Mouse (Mus musculus): ENCODE data around the gene Trappc4. TPM values are rescaled to one million over a fixed set of nuclear protein-coding genes. Genes with fewer than 3 reads are reported as not detected.
A peak's percentile ranks its signal among the peaks of the same experiment; 100 is the strongest.

Gene Trappc4
- total and polyA plus RNA-seq, 3 experiments, result 129 to 140 TPM; not detected in 1

- TF ChIP-seq BHLHE40 (IDR thresholded peaks at IDR 0.05; ENCODE audit: borderline replicate concordance, low read depth, low read length) (peak; percentile 85; the same call in 1 of the 2 replicates), POLR2AphosphoS2 (IDR thresholded peaks at IDR 0.05; ENCODE audit: low read length) (peak; percentile 73; the same call in 1 of the 2 replicates), ZNF384 (IDR thresholded peaks at IDR 0.05; ENCODE audit: low read depth, low read length) (no peak), SIN3A (IDR thresholded peaks at IDR 0.05; ENCODE audit: low read length) (peak; percentile 99), GABPA (IDR thresholded peaks at IDR 0.05; ENCODE audit: low read depth, low read length) (no peak), POLR2AphosphoS5 (IDR thresholded peaks at IDR 0.05; ENCODE audit: borderline replicate concordance, low read depth, low read length) (0 out of 2 replicates have a peak, but pooled peaks have one; percentile 65), RAD21 (IDR thresholded peaks at IDR 0.05; ENCODE audit: low read depth, low read length) (no peak), MAFK (IDR thresholded peaks at IDR 0.05; ENCODE audit: borderline replicate concordance, low read depth, low read length) (no peak), MAX (IDR thresholded peaks at IDR 0.05; ENCODE audit: low read length) (peak; percentile 94), MAZ (IDR thresholded peaks at IDR 0.05; ENCODE audit: low read depth, low read length) (peak; percentile 93), GATA1 (IDR thresholded peaks at IDR 0.05; ENCODE audit: low read depth, low read length) (no peak), TCF12 (IDR thresholded peaks at IDR 0.05; ENCODE audit: low read depth, low read length) (peak; percentile 35; the same call in 1 of the 2 replicates), ZMIZ1 (IDR thresholded peaks at IDR 0.05; ENCODE audit: low read depth, low read length) (peak; percentile 83; the same call in 1 of the 2 replicates), CHD2 (IDR thresholded peaks at IDR 0.05; ENCODE audit: low read length) (no peak)
Observed at GRCm38 (mm10) chr9:44361190-44361917, 46.0 kb downstream of the Trappc4 start, which contains the start of gene Vps11 (continued).

- Histone ChIP-seq H3K9ac (ENCODE audit: control insufficient read depth, low read depth, low read length, poor library complexity, severe bottlenecking) (no peak overlapping the region), H3K36me3 (ENCODE audit: control insufficient read depth in 1 of 2, insufficient read depth in 2 of 2, low read length in 2 of 2) (peaks cover 5 to 10% of the 10 kb centered on the region in 2 experiments), H3K79me2 (ENCODE audit: control insufficient read depth, insufficient read depth, low read length, poor library complexity) (peaks cover 12% of the 10 kb centered on the region), H3K9me3 (replicated peaks; ENCODE audit: insufficient read depth, low read length) (no peaks in the 10 kb centered on the region), H3K4me1 (ENCODE audit: control insufficient read depth in 1 of 2, insufficient read depth in 2 of 2, low read length in 2 of 2) (peaks cover 0 to 2% of the 10 kb centered on the region in 2 experiments; a peak in 1 of 4 replicates), H3K4me3 (ENCODE audit: control insufficient read depth in 1 of 2, insufficient read depth in 1 of 2, low read depth in 2 of 2, low read length in 2 of 2) (no peak overlapping the region), H3K27me3 (ENCODE audit: control insufficient read depth in 1 of 2, insufficient read depth in 2 of 2, low read length in 2 of 2) (no peaks in the 10 kb centered on the region), H3K27ac (ENCODE audit: control insufficient read depth, low read depth, low read length) (no peak overlapping the region)
- peak; percentile 26 to 74 (median 54); a peak in 5 of 6 replicates for TF ChIP-seq CTCF (IDR thresholded peaks at IDR 0.05 in 2 of 3, conservative IDR thresholded peaks at IDR 0.05 in 1 of 3; ENCODE audit: control insufficient read depth in 1 of 3, insufficient read depth in 1 of 3, low read depth in 2 of 3, low read length in 3 of 3, poor library complexity in 1 of 3, severe bottlenecking in 1 of 3)
- TF ChIP-seq RAD21 (IDR thresholded peaks at IDR 0.05; ENCODE audit: low read depth, low read length), result peak; percentile 83
- TF ChIP-seq MYB (IDR thresholded peaks at IDR 0.05; ENCODE audit: low read depth, low read length), result no peak
- no peak for TF ChIP-seq ELF1 (IDR thresholded peaks at IDR 0.05; ENCODE audit: low read depth, low read length)
- TF ChIP-seq SMC3 (IDR thresholded peaks at IDR 0.05; ENCODE audit: low read depth, low read length), result peak; percentile 78
- peak; percentile 78 for TF ChIP-seq ZC3H11A (IDR thresholded peaks at IDR 0.05; ENCODE audit: low read depth, low read length)
- TF ChIP-seq SIN3A (IDR thresholded peaks at IDR 0.05; ENCODE audit: low read length), result peak; percentile 32; the same call in 1 of the 2 replicates
- TF ChIP-seq ZNF384 (IDR thresholded peaks at IDR 0.05; ENCODE audit: low read depth, low read length), result peak; percentile 50; the same call in 1 of the 2 replicates
- TF ChIP-seq GATA1 (IDR thresholded peaks at IDR 0.05; ENCODE audit: low read depth, low read length), result no peak
- no peak for TF ChIP-seq RCOR1 (IDR thresholded peaks at IDR 0.05; ENCODE audit: low read depth, low read length)
- DNase-seq (ENCODE audit: low read depth, low spot score), result peak; percentile 73
Observed at GRCm38 (mm10) chr9:44357207-44357606, 50.2 kb downstream of the Trappc4 start.

Other genes starting within 250 kb of the Trappc4 start
- gene Cbl, start 173.6 kb downstream of the Trappc4 start, total RNA-seq (2012; rRNA removed), result 9.1 and 14.9 TPM in 2 replicates
- gene Cbl, start 173.6 kb downstream of the Trappc4 start, polyA plus RNA-seq (2012; ENCODE audit: insufficient read depth in 1 of 2, insufficient read length in 2 of 2, low read depth in 1 of 2, low replicate concordance in 2 of 2, missing spikeins in 1 of 2), result 10 to 100 TPM; 36.8 to 41.1 TPM
- not detected in 2 replicates for gene Ccdc153, start 166.9 kb downstream of the Trappc4 start, total RNA-seq (2012; rRNA removed)
- not detected for gene Ccdc153, start 166.9 kb downstream of the Trappc4 start, polyA plus RNA-seq (2012; ENCODE audit: insufficient read depth in 1 of 2, insufficient read length in 2 of 2, low read depth in 1 of 2, low replicate concordance in 2 of 2, missing spikeins in 1 of 2)
- gene Pdzd3, start 156.1 kb downstream of the Trappc4 start, total RNA-seq (2012; rRNA removed), result not detected in 2 replicates
- gene Pdzd3, start 156.1 kb downstream of the Trappc4 start, polyA plus RNA-seq (2012; ENCODE audit: insufficient read depth in 1 of 2, insufficient read length in 2 of 2, low read depth in 1 of 2, low replicate concordance in 2 of 2, missing spikeins in 1 of 2), result under 1 TPM in 1 of 2 experiments, not detected in 1; 0.06 TPM
- 1.2 and 1.5 TPM in 2 replicates for gene Nlrx1, start 139.0 kb downstream of the Trappc4 start, total RNA-seq (2012; rRNA removed)
- gene Nlrx1, start 139.0 kb downstream of the Trappc4 start, polyA plus RNA-seq (2012; ENCODE audit: insufficient read depth in 1 of 2, insufficient read length in 2 of 2, low read depth in 1 of 2, low replicate concordance in 2 of 2, missing spikeins in 1 of 2), result 1 to 10 TPM in 1 of 2 experiments, not detected in 1; 7.0 TPM
- gene Abcg4, start 119.0 kb downstream of the Trappc4 start, total RNA-seq (2012; rRNA removed), result 2.5 and 4.1 TPM in 2 replicates
- 10 to 100 TPM in 1 of 2 experiments, not detected in 1; 17.1 TPM for gene Abcg4, start 119.0 kb downstream of the Trappc4 start, polyA plus RNA-seq (2012; ENCODE audit: insufficient read depth in 1 of 2, insufficient read length in 2 of 2, low read depth in 1 of 2, low replicate concordance in 2 of 2, missing spikeins in 1 of 2)
- 14.3 and 16.4 TPM in 2 replicates for gene Hinfp, start 101.9 kb downstream of the Trappc4 start, total RNA-seq (2012; rRNA removed)
- 10 to 100 TPM in 1 of 2 experiments, not detected in 1; 31.3 TPM for gene Hinfp, start 101.9 kb downstream of the Trappc4 start, polyA plus RNA-seq (2012; ENCODE audit: insufficient read depth in 1 of 2, insufficient read length in 2 of 2, low read depth in 1 of 2, low replicate concordance in 2 of 2, missing spikeins in 1 of 2)
- gene C2cd2l, start 87.3 kb downstream of the Trappc4 start, total RNA-seq (2012; rRNA removed), result 4.3 and 4.7 TPM in 2 replicates
- gene C2cd2l, start 87.3 kb downstream of the Trappc4 start, polyA plus RNA-seq (2012; ENCODE audit: insufficient read depth in 1 of 2, insufficient read length in 2 of 2, low read depth in 1 of 2, low replicate concordance in 2 of 2, missing spikeins in 1 of 2), result 10 to 100 TPM in 1 of 2 experiments, not detected in 1; 10.9 TPM
- gene Dpagt1, start 81.6 kb downstream of the Trappc4 start, total RNA-seq (2012; rRNA removed), result 12.7 and 14.9 TPM in 2 replicates
- 10 to 100 TPM in 1 of 2 experiments, not detected in 1; 43.5 TPM for gene Dpagt1, start 81.6 kb downstream of the Trappc4 start, polyA plus RNA-seq (2012; ENCODE audit: insufficient read depth in 1 of 2, insufficient read length in 2 of 2, low read depth in 1 of 2, low replicate concordance in 2 of 2, missing spikeins in 1 of 2)
- 805 and 828 TPM in 2 replicates for gene H2afx, start 72.9 kb downstream of the Trappc4 start, total RNA-seq (2012; rRNA removed)
- gene H2afx, start 72.9 kb downstream of the Trappc4 start, polyA plus RNA-seq (2012; ENCODE audit: insufficient read depth in 1 of 2, insufficient read length in 2 of 2, low read depth in 1 of 2, low replicate concordance in 2 of 2, missing spikeins in 1 of 2), result 10 to 100 TPM in 1 of 2 experiments, not detected in 1; 89.6 TPM
- gene Hmbs, start 63.4 kb downstream of the Trappc4 start, total RNA-seq (2012; rRNA removed), result 110 and 145 TPM in 2 replicates
- 100 to 1,000 TPM in 1 of 2 experiments, not detected in 1; 138 TPM for gene Hmbs, start 63.4 kb downstream of the Trappc4 start, polyA plus RNA-seq (2012; ENCODE audit: insufficient read depth in 1 of 2, insufficient read length in 2 of 2, low read depth in 1 of 2, low replicate concordance in 2 of 2, missing spikeins in 1 of 2)
- gene Vps11, start 45.9 kb downstream of the Trappc4 start, total RNA-seq (2012; rRNA removed), result 18.4 and 18.6 TPM in 2 replicates
- gene Vps11, start 45.9 kb downstream of the Trappc4 start, polyA plus RNA-seq (2012; ENCODE audit: insufficient read depth in 1 of 2, insufficient read length in 2 of 2, low read depth in 1 of 2, low replicate concordance in 2 of 2, missing spikeins in 1 of 2), result 10 to 100 TPM in 1 of 2 experiments, not detected in 1; 27.1 TPM
- gene Hyou1, start 28.1 kb downstream of the Trappc4 start, total RNA-seq (2012; rRNA removed), result 137 and 186 TPM in 2 replicates
- 100 to 1,000 TPM in 1 of 2 experiments, not detected in 1; 160 TPM for gene Hyou1, start 28.1 kb downstream of the Trappc4 start, polyA plus RNA-seq (2012; ENCODE audit: insufficient read depth in 1 of 2, insufficient read length in 2 of 2, low read depth in 1 of 2, low replicate concordance in 2 of 2, missing spikeins in 1 of 2)
- gene Slc37a4, start 10.7 kb downstream of the Trappc4 start, total RNA-seq (2012; rRNA removed), result 29.0 and 31.9 TPM in 2 replicates
- 10 to 100 TPM in 1 of 2 experiments, not detected in 1; 35.3 TPM for gene Slc37a4, start 10.7 kb downstream of the Trappc4 start, polyA plus RNA-seq (2012; ENCODE audit: insufficient read depth in 1 of 2, insufficient read length in 2 of 2, low read depth in 1 of 2, low replicate concordance in 2 of 2, missing spikeins in 1 of 2)
- 2,496 and 2,743 TPM in 2 replicates for gene Rps25, start 461 bp downstream of the Trappc4 start, total RNA-seq (2012; rRNA removed)
- 1,000 to 10,000 TPM in 1 of 2 experiments, not detected in 1; 3,114 TPM for gene Rps25, start 461 bp downstream of the Trappc4 start, polyA plus RNA-seq (2012; ENCODE audit: insufficient read depth in 1 of 2, insufficient read length in 2 of 2, low read depth in 1 of 2, low replicate concordance in 2 of 2, missing spikeins in 1 of 2)
- gene Ccdc84, start 11.0 kb upstream of the Trappc4 start, total RNA-seq (2012; rRNA removed), result 13.2 and 18.7 TPM in 2 replicates
- 10 to 100 TPM in 1 of 2 experiments, not detected in 1; 18.0 TPM for gene Ccdc84, start 11.0 kb upstream of the Trappc4 start, polyA plus RNA-seq (2012; ENCODE audit: insufficient read depth in 1 of 2, insufficient read length in 2 of 2, low read depth in 1 of 2, low replicate concordance in 2 of 2, missing spikeins in 1 of 2)
- 0.08 TPM in 1 of 2 replicates, not detected in the other for gene Foxr1, start 33.5 kb upstream of the Trappc4 start, total RNA-seq (2012; rRNA removed)
- gene Foxr1, start 33.5 kb upstream of the Trappc4 start, polyA plus RNA-seq (2012; ENCODE audit: insufficient read depth in 1 of 2, insufficient read length in 2 of 2, low read depth in 1 of 2, low replicate concordance in 2 of 2, missing spikeins in 1 of 2), result under 1 TPM in 1 of 2 experiments, not detected in 1; 0.07 TPM
- not detected in 2 replicates for gene Upk2, start 47.4 kb upstream of the Trappc4 start, total RNA-seq (2012; rRNA removed)
- gene Upk2, start 47.4 kb upstream of the Trappc4 start, polyA plus RNA-seq (2012; ENCODE audit: insufficient read depth in 1 of 2, insufficient read length in 2 of 2, low read depth in 1 of 2, low replicate concordance in 2 of 2, missing spikeins in 1 of 2), result not detected
- 0.58 and 0.78 TPM in 2 replicates for gene Bcl9l, start 75.2 kb upstream of the Trappc4 start, total RNA-seq (2012; rRNA removed)
- 1 to 10 TPM in 1 of 2 experiments, not detected in 1; 5.1 TPM for gene Bcl9l, start 75.2 kb upstream of the Trappc4 start, polyA plus RNA-seq (2012; ENCODE audit: insufficient read depth in 1 of 2, insufficient read length in 2 of 2, low read depth in 1 of 2, low replicate concordance in 2 of 2, missing spikeins in 1 of 2)
- not detected in 2 replicates for gene Cxcr5, start 154.3 kb upstream of the Trappc4 start, total RNA-seq (2012; rRNA removed)
- gene Cxcr5, start 154.3 kb upstream of the Trappc4 start, polyA plus RNA-seq (2012; ENCODE audit: insufficient read depth in 1 of 2, insufficient read length in 2 of 2, low read depth in 1 of 2, low replicate concordance in 2 of 2, missing spikeins in 1 of 2), result under 1 TPM in 1 of 2 experiments, not detected in 1; 0.18 TPM
- gene Ddx6, start 197.3 kb upstream of the Trappc4 start, total RNA-seq (2012; rRNA removed), result 35.9 and 44.6 TPM in 2 replicates
- 10 to 100 TPM; 41.9 to 96.5 TPM for gene Ddx6, start 197.3 kb upstream of the Trappc4 start, polyA plus RNA-seq (2012; ENCODE audit: insufficient read depth in 1 of 2, insufficient read length in 2 of 2, low read depth in 1 of 2, low replicate concordance in 2 of 2, missing spikeins in 1 of 2)

All from MEL (cell line).